Mouse (Mus musculus) small intestine, adult 2 months (tissue): ENCODE data around the gene Itm2c. TPM values are rescaled to one million over a fixed set of nuclear protein-coding genes. Genes with fewer than 3 reads are reported as not detected.

ENCODE experiments used
- H3K27ac ChIP-seq: fragments of 200-500 bp; 2 replicates; pipeline ENCODE4 v1.5.1; 2012; ENCODE audit warnings: low read depth, low read length, control low read depth, inconsistent platforms; ENCODE audit not compliant: insufficient read depth
- H3K27me3 ChIP-seq: fragments of 200-500 bp; 2 replicates; pipeline ENCODE4 v1.6.1; 2012; ENCODE audit warnings: mild to moderate bottlenecking, moderate library complexity, low read length, inconsistent platforms; ENCODE audit not compliant: control insufficient read depth, insufficient read depth
- H3K36me3 ChIP-seq: fragments of 200-500 bp; 2 replicates; pipeline ENCODE4 v1.6.1; 2012; ENCODE audit warnings: mild to moderate bottlenecking, low read length, control low read depth, inconsistent platforms; ENCODE audit not compliant: control insufficient read depth, insufficient read depth
- H3K4me1 ChIP-seq: fragments of 200-500 bp; 2 replicates; pipeline ENCODE4 v1.6.1; 2012; ENCODE audit warnings: low read length, inconsistent platforms, mixed read lengths; ENCODE audit not compliant: control insufficient read depth, insufficient read depth, insufficient read length
- H3K4me3 ChIP-seq: fragments of 200-500 bp; 2 replicates; pipeline ENCODE4 v1.5.1; 2012; ENCODE audit warnings: low read depth, mild to moderate bottlenecking, control low read depth, inconsistent platforms, low read length, moderate library complexity
- CTCF ChIP-seq: fragments of 200-500 bp; IDR thresholded peaks from 2 replicates; pipeline ENCODE4 v1.5.1; 2012; ENCODE audit warnings: low read depth, mild to moderate bottlenecking, control low read depth, inconsistent platforms, low read length, moderate library complexity, mixed read lengths; ENCODE audit not compliant: insufficient replicate concordance, insufficient read length; ENCODE audit errors: extremely low read depth
- POLR2A ChIP-seq: fragments of 200-500 bp; IDR thresholded peaks from 2 replicates; pipeline ENCODE4 v1.6.1; 2012; ENCODE audit warnings: low read depth, mild to moderate bottlenecking, control low read depth, inconsistent platforms, low read length, moderate library complexity
- WGBS: fragments of 180-500 bp; shearing (Covaris S2); methylation state at CpG from one replicate; pipeline ENCODE4 v1.1.7; 2018; 5-methylcytosine and 5-hydroxymethylcytosine counted together
- polyA plus RNA-seq: library from polyadenylated mRNA; depleted of rRNA; stranded (reverse); fragments of >200 nt; gene quantifications from 2 replicates; pipeline ENCODE4 v1.2.3, GENCODE M21; 2012; rRNA removed

Itm2c gene
- polyA plus RNA-seq, 1 experiment: 95.0 TPM

GRCm38 (mm10) chr1:85957290-85957689 is 63.2 kb downstream of the Itm2c start:
- peak; percentile 20; the same call in 1 of the 2 replicates for TF ChIP-seq POLR2A
- TF ChIP-seq CTCF: no peak
- Histone ChIP-seq H3K4me3 (peak overlapping the region; percentile 39), H3K27ac (peak overlapping the region; percentile 66), H3K36me3 (0 out of 2 replicates have a peak, but pooled peaks cover 3% of the 10 kb centered on the region), H3K4me1 (peaks cover 42% of the 10 kb centered on the region; the same call in 1 of the 2 replicates), H3K27me3 (no peaks in the 10 kb centered on the region)
- 55% methylated on average over 5 of the region's 5 CpGs for WGBS

GRCm38 (mm10) chr1:85957942-85958619 is 64.0 kb downstream of the Itm2c start:
- H3K4me1 ChIP-seq: peaks cover 42% of the 10 kb centered on the region; the same call in 1 of the 2 replicates
- 0 out of 2 replicates have a peak, but pooled peaks cover 3% of the 10 kb centered on the region for H3K36me3 ChIP-seq
- 66% methylated on average over 9 of the region's 9 CpGs for WGBS
- H3K4me3 ChIP-seq: peak overlapping the region; percentile 49
- H3K27ac ChIP-seq: peak overlapping the region; percentile 95
- no peaks in the 10 kb centered on the region for H3K27me3 ChIP-seq
- no peak for TF ChIP-seq CTCF
- no peak for TF ChIP-seq POLR2A

Other genes starting within 250 kb of the Itm2c start
- gene Sp100, start 244.3 kb upstream of the Itm2c start, polyA plus RNA-seq: 3.8 and 10.1 TPM in 2 replicates
- 0.47 and 1.2 TPM in 2 replicates for gene A630001G21Rik, start 115.6 kb upstream of the Itm2c start, polyA plus RNA-seq
- 36.8 and 67.0 TPM in 2 replicates for gene Cab39, start 100.8 kb upstream of the Itm2c start, polyA plus RNA-seq
- gene 4933407L21Rik, start 34.2 kb downstream of the Itm2c start, polyA plus RNA-seq: 0.14 TPM in 1 of 2 replicates, not detected in the other
- gene Gpr55, start 66.7 kb downstream of the Itm2c start, polyA plus RNA-seq: 2.7 and 4.2 TPM in 2 replicates
- not detected in 2 replicates for gene Spata3, start 122.5 kb downstream of the Itm2c start, polyA plus RNA-seq
- 9.4 and 13.8 TPM in 2 replicates for gene 2810459M11Rik, start 151.6 kb downstream of the Itm2c start, polyA plus RNA-seq
- 18.7 and 33.6 TPM in 2 replicates for gene Psmd1, start 170.1 kb downstream of the Itm2c start, polyA plus RNA-seq
- gene Htr2b, start 217.7 kb downstream of the Itm2c start, polyA plus RNA-seq: 0.53 and 0.99 TPM in 2 replicates
- 0.30 TPM in 1 of 2 replicates, not detected in the other for gene Gm21972, start 239.4 kb downstream of the Itm2c start, polyA plus RNA-seq